Mouse (Mus musculus): ENCODE results near the gene Cyp4f18. TPM values are rescaled to one million over a fixed set of nuclear protein-coding genes. Genes with fewer than 3 reads are reported as not detected.
"Not testable (repeated sequence)": the region's sequence is repeated elsewhere in the genome, so short reads cannot be mapped to it uniquely, and the experiment has no call there.

Gene Cyp4f18
- polyA plus RNA-seq, 1 experiment from 2014 or later, result 0.32 TPM

DNA sequence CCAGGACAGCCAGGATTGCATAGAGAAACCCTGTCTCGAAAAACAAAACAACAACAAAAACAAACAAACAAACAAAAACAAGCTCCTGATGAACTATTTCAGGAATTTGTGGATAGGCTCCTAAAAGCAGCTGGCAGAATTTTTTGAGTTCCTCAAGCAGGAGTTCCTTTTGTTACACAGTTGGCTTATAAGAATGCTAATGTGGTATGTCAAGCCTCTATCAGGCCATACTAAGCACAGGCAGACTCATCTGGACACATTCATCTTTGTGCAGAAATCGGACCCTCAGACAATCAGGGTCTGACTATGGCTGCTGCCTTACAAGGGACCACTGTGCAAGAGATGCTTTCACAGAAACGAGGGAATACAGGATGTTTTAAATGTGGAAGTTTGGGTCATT, 35.2 kb downstream of the Cyp4f18 start:
- Histone ChIP-seq H3K9me3 (replicated peaks) (no peaks in the 10 kb centered on the region), H3K4me3 (no peak overlapping the region), H3K4me2 (no peak overlapping the region), H3K4me1 (replicated peaks) (no peaks in the 10 kb centered on the region), H3K27ac (ENCODE audit: poor library complexity, severe bottlenecking) (no peak overlapping the region), H3K27me3 (replicated peaks) (no peaks in the 10 kb centered on the region), H3K36me3 (peaks cover 5% of the 10 kb centered on the region; the same call in 1 of the 2 replicates), H3K9ac (no peak overlapping the region)
- ATAC-seq (ENCODE audit: insufficient number of reproducible peaks, low FRiP score), result no peak
- 77% methylated on average over 3 of the region's 3 CpGs for WGBS

DNA sequence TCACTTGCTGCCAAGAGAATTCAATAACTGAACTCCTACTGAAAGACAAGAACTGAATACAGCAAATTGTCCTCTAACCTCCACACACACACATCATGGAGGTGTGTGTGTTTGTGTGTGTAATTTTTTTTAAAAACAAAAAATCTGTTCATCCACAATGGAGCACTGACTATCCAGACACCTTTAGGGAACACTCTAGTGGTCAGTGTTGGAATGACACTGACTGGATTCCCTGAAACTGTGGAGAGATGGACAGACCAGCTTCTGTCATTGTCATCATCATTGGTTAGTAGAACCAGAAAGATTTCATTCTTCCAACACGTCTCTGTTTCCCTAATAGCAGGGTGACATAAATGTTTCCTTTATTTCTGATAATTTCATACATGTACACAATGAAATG, 37.5 kb downstream of the Cyp4f18 start:
- no peak overlapping the region for H3K27ac ChIP-seq (ENCODE audit: poor library complexity, severe bottlenecking)
- H3K27me3 ChIP-seq (replicated peaks), result no peaks in the 10 kb centered on the region
- H3K9me3 ChIP-seq (replicated peaks), result no peaks in the 10 kb centered on the region
- WGBS, result 68% methylated on average over 1 of the region's 1 CpGs
- peaks cover 28% of the 10 kb centered on the region for H3K36me3 ChIP-seq
- no peaks in the 10 kb centered on the region for H3K4me1 ChIP-seq (replicated peaks)
- no peak overlapping the region for H3K4me3 ChIP-seq
- H3K4me2 ChIP-seq, result no peak overlapping the region
- no peak overlapping the region for H3K9ac ChIP-seq
- ATAC-seq (ENCODE audit: insufficient number of reproducible peaks, low FRiP score), result no peak

DNA sequence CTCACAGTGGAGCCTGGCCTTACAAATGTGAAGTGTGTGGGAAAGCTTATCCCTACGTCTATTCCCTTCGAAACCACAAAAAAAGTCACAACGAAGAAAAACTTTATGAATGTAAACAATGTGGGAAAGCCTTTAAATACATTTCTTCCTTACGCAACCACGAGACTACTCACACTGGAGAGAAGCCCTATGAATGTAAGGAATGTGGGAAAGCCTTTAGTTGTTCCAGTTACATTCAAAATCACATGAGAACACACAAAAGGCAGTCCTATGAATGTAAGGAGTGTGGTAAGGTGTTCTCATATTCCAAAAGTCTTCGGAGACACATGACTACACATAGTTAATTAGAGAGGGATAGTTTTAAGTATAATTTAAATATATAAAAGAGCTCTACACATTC, 40.8 kb downstream of the Cyp4f18 start:
- Histone ChIP-seq H3K27me3 (replicated peaks) (no peaks in the 10 kb centered on the region), H3K9ac (no peak overlapping the region), H3K36me3 (peaks cover 56% of the 10 kb centered on the region), H3K27ac (ENCODE audit: poor library complexity, severe bottlenecking) (no peak overlapping the region), H3K4me3 (no peak overlapping the region), H3K4me1 (replicated peaks) (no peaks in the 10 kb centered on the region), H3K9me3 (replicated peaks) (0 out of 2 replicates have a peak, but pooled peaks cover 2% of the 10 kb centered on the region), H3K4me2 (no peak overlapping the region)
- 91% methylated on average over 6 of the region's 6 CpGs for WGBS
- ATAC-seq (ENCODE audit: insufficient number of reproducible peaks, low FRiP score), result no peak

DNA sequence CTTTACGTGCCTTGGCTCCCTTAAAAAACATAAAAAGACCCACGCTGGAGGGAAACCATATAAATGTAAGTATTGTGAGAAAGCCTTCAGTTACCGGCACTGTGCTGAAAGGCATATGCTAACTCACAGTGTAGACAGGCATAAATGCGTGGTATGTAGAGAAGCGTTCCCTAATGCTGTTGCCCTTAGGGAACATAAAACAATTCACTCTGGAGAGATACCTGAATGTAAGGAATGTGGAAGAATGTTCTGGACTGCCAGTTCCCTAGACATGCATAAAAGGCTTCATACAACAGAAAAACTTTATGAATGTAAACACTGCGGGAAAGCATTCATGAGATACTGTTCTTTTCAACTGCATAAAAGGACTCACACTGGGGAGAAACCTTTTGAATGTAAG, 41.3 kb downstream of the Cyp4f18 start:
- Histone ChIP-seq H3K27ac (ENCODE audit: poor library complexity, severe bottlenecking) (no peak overlapping the region), H3K27me3 (replicated peaks) (no peaks in the 10 kb centered on the region), H3K9me3 (replicated peaks) (0 out of 2 replicates have a peak, but pooled peaks cover 2% of the 10 kb centered on the region), H3K9ac (no peak overlapping the region), H3K4me2 (no peak overlapping the region), H3K4me1 (replicated peaks) (no peaks in the 10 kb centered on the region), H3K36me3 (peaks cover 56% of the 10 kb centered on the region), H3K4me3 (no peak overlapping the region)
- WGBS, result 85% methylated on average over 6 of the region's 6 CpGs
- no peak for ATAC-seq (ENCODE audit: insufficient number of reproducible peaks, low FRiP score)

DNA sequence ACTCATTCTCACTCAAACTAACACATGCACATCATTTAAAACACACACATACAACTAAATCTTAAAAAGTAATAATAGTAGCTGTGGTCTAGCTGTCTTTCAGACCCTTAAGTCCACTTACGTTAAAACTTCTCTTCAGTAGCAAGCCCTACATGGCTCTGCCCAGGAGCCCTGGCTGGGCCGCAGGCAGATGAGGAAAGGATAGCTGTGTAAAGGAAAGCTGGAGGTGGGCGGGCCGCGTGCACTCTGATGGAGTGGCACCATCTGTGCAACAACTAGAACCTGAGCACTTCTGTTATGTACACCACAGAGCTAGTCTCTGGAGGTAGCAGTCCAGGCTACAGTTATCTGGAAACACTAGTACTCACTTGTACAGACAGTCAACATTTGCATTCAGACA, 42.2 kb downstream of the Cyp4f18 start:
- Histone ChIP-seq H3K4me2 (no peak overlapping the region), H3K9me3 (replicated peaks) (0 out of 2 replicates have a peak, but pooled peaks cover 2% of the 10 kb centered on the region), H3K36me3 (peaks cover 56% of the 10 kb centered on the region), H3K4me3 (no peak overlapping the region), H3K4me1 (replicated peaks) (no peaks in the 10 kb centered on the region), H3K9ac (no peak overlapping the region), H3K27me3 (replicated peaks) (no peaks in the 10 kb centered on the region), H3K27ac (ENCODE audit: poor library complexity, severe bottlenecking) (no peak overlapping the region)
- no peak for ATAC-seq (ENCODE audit: insufficient number of reproducible peaks, low FRiP score)
- 98% methylated on average over 5 of the region's 5 CpGs for WGBS

DNA sequence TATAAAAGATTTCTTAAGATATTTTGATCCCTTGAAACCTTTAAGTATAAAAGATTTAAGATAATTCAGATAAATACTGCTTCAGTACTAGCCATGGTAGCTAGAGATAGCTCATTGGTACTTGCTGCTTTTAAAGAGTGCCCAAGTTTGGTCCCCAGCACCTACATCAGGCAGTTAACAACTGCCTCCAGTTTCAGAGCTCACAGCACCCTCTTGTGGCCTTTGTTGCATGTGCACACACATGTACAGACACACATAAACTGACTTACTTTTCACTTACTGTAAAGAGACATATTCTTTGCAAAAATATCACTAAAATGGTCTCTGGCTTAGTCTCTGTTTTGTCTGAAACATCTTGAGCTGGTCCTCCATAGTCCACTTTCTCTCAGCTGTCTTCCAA, 43.0 kb downstream of the Cyp4f18 start:
- H3K27ac ChIP-seq (ENCODE audit: poor library complexity, severe bottlenecking), result no peak overlapping the region
- no peak overlapping the region for H3K9ac ChIP-seq
- no peak for ATAC-seq (ENCODE audit: insufficient number of reproducible peaks, low FRiP score)
- no peak overlapping the region for H3K4me3 ChIP-seq
- H3K4me1 ChIP-seq (replicated peaks), result no peaks in the 10 kb centered on the region
- peaks cover 59% of the 10 kb centered on the region for H3K36me3 ChIP-seq
- no peaks in the 10 kb centered on the region for H3K27me3 ChIP-seq (replicated peaks)
- 0 out of 2 replicates have a peak, but pooled peaks cover 2% of the 10 kb centered on the region for H3K9me3 ChIP-seq (replicated peaks)
- H3K4me2 ChIP-seq, result no peak overlapping the region

DNA sequence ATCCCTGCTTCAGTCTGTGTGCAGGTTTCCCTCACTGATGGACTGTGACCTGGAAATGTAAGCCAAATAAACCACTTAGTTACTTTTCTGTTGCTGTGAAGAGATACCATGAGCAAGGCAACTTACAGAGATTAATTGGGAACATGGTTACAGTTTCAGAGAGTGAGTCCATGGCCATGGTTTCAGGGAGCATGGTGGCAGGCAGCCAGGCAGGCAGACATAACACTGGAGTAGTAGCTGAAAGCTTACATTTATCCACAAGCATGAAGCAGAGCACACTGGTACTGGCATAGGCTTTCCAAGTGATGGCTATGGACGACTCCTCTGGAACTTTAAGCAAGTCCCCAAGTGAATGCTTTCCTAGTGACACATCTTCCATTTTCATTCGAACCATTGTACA, 44.3 kb downstream of the Cyp4f18 start:
- WGBS, result 80% methylated on average over 2 of the region's 2 CpGs
- peaks cover 59% of the 10 kb centered on the region for H3K36me3 ChIP-seq
- no peak for ATAC-seq (ENCODE audit: insufficient number of reproducible peaks, low FRiP score)

DNA sequence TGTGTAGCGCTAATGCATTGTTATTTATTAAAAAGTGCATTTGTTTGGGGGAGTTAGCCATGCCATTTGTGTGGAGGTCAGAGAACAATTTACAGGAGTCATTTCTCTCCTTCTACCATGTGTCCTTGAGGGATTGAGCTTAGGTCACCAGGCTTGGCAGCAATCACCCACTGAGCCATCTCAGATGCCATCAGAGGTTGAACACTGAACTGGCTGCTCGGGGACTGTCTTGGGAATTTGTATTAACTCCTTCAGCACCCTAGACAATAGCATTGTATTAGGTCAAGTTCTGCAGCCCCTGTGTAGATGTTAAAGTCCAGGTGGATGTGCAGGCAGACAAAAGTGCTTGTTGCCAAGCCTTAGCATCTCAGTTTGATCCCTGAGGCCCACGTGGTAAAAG, 45.4 kb downstream of the Cyp4f18 start:
- Histone ChIP-seq H3K36me3 (peaks cover 53% of the 10 kb centered on the region), H3K27me3 (replicated peaks) (no peaks in the 10 kb centered on the region), H3K9me3 (replicated peaks) (0 out of 2 replicates have a peak, but pooled peaks cover 2% of the 10 kb centered on the region), H3K9ac (no peak overlapping the region), H3K4me1 (replicated peaks) (no peaks in the 10 kb centered on the region), H3K4me2 (no peak overlapping the region), H3K27ac (ENCODE audit: poor library complexity, severe bottlenecking) (no peak overlapping the region), H3K4me3 (no peak overlapping the region)
- WGBS, result 78% methylated on average over 3 of the region's 3 CpGs
- no peak for ATAC-seq (ENCODE audit: insufficient number of reproducible peaks, low FRiP score)

More for the DNA sequence above, 44.3 kb downstream of the Cyp4f18 start:
- Histone ChIP-seq H3K4me3 (no peak overlapping the region), H3K4me2 (no peak overlapping the region), H3K9ac (no peak overlapping the region), H3K27ac (ENCODE audit: poor library complexity, severe bottlenecking) (no peak overlapping the region), H3K9me3 (replicated peaks) (0 out of 2 replicates have a peak, but pooled peaks cover 2% of the 10 kb centered on the region), H3K27me3 (replicated peaks) (no peaks in the 10 kb centered on the region), H3K4me1 (replicated peaks) (no peaks in the 10 kb centered on the region)

DNA sequence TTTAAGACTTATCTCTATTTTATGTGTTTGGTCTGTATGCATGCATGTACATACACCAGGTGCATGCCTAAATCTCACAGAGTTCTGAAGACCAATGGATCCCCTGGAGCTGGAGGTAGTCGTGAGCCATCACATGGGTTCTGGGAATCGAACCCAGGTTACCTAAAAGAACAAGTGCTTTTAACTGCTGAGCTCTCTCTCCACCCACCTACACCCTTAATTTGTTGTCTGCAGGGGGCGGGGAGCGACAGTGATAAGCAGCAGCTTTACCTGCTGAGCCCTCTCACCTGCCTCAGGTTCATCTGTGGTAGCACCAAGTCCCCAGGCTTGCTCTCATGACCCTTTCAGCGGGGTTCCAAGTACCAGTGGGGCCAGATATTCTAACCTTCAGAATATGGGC, 47.6 kb downstream of the Cyp4f18 start:
- no peak overlapping the region for H3K4me2 ChIP-seq
- 0 out of 2 replicates have a peak, but pooled peaks cover 2% of the 10 kb centered on the region for H3K9me3 ChIP-seq (replicated peaks)
- peaks cover 30% of the 10 kb centered on the region for H3K36me3 ChIP-seq
- no peak overlapping the region for H3K9ac ChIP-seq
- no peak for ATAC-seq (ENCODE audit: insufficient number of reproducible peaks, low FRiP score)
- H3K4me1 ChIP-seq (replicated peaks), result no peaks in the 10 kb centered on the region
- WGBS, result 86% methylated on average over 5 of the region's 5 CpGs
- H3K27me3 ChIP-seq (replicated peaks), result no peaks in the 10 kb centered on the region
- H3K4me3 ChIP-seq, result no peak overlapping the region
- H3K27ac ChIP-seq (ENCODE audit: poor library complexity, severe bottlenecking), result no peak overlapping the region

DNA sequence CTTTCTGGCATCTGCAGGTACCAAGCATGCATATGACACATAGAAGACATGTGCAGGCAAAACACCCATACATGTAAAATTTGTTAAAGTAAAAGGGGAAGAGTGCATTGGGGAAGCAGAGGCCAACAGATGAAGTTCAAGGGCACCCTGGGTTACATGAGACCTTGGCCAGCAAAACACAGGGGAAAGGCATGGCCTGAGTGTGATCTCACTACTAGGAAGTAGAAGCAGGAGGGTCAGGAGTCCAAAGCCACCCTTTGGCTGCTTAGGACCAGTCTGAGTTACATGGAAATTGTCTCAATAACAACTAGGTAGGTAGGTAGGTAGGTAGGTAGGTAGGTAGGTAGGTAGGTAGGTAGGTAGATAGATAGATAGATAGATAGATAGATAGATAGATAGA, 48.9 kb downstream of the Cyp4f18 start:
- ATAC-seq (ENCODE audit: insufficient number of reproducible peaks, low FRiP score), result no peak
- H3K27me3 ChIP-seq (replicated peaks), result no peaks in the 10 kb centered on the region

DNA sequence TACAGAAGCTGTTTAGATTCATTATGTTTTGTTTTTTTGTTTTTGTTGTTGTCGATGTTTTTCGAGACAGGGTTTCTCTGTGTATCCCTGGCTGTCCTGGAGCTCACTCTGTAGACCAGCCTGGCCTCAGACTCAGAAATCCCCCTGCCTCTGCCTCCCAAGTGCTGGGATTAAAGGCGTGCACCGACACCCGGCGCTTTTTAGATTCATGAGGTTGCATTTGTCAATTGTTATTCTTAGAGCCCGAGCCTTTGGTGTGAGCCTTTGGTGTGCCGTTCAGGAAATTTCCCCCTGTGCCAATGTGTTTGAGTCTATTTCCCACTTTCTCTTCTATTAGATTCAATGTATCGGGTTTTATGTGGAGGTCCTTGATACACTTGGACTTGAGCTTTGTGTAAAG, 54.8 kb downstream of the Cyp4f18 start:
- Histone ChIP-seq H3K27me3 (replicated peaks) (no peaks in the 10 kb centered on the region), H3K36me3 (peaks cover 15% of the 10 kb centered on the region), H3K4me1 (replicated peaks) (peaks cover 11% of the 10 kb centered on the region), H3K4me2 (no peak overlapping the region), H3K27ac (ENCODE audit: poor library complexity, severe bottlenecking) (no peak overlapping the region), H3K4me3 (no peak overlapping the region), H3K9me3 (replicated peaks) (peaks cover 3% of the 10 kb centered on the region), H3K9ac (no peak overlapping the region)
- 97% methylated on average over 9 of the region's 9 CpGs for WGBS
- no peak for ATAC-seq (ENCODE audit: insufficient number of reproducible peaks, low FRiP score)

More for the DNA sequence above, 48.9 kb downstream of the Cyp4f18 start:
- Histone ChIP-seq H3K4me3 (no peak overlapping the region), H3K4me2 (no peak overlapping the region), H3K36me3 (peaks cover 19% of the 10 kb centered on the region), H3K4me1 (replicated peaks) (no peaks in the 10 kb centered on the region), H3K27ac (ENCODE audit: poor library complexity, severe bottlenecking) (no peak overlapping the region), H3K9ac (no peak overlapping the region), H3K9me3 (replicated peaks) (no peaks in the 10 kb centered on the region)

DNA sequence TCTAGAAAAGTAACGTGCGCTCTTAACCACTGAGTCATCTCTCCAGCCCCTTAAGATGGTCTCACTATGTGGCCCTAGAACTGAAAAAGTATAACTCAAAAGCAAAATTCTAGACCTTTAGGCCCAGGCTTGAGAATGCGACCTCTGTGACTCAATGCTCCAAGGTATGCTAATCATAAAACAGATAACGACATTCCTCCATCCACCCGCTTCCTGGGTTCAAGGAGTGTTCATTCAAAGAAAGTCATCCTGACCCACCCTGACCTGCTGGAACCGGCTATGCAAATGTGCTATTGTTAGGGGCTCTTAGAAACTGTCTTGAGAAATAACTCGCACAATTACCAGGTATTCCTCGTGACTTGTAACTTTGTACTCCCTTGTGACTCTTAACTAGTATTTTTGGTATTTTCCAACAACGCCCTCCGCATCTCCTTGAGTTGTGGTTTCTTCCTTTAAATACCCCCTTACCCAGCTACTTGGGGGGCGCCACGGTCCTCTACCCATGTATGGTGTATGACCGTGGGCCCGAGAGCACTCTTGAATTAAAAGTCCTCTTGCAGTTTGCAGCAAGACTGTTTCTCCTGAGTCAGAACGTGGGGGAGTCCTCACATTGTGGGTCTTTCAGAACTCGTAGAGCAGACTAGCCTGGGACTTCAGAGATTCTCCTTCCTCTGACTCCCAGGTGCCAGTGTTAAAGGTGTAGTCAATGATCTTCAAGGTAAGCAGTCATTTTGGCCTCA, 56.3 kb downstream of the Cyp4f18 start:
- ATAC-seq (ENCODE audit: insufficient number of reproducible peaks, low FRiP score); H3K9ac ChIP-seq; H3K4me3 ChIP-seq; H3K9me3 ChIP-seq (replicated peaks); H3K27me3 ChIP-seq (replicated peaks); H3K27ac ChIP-seq (ENCODE audit: poor library complexity, severe bottlenecking); H3K4me2 ChIP-seq: not testable (repeated sequence)
- H3K36me3 ChIP-seq, result peaks cover 15% of the 10 kb centered on the region
- WGBS, result 91% methylated on average over 16 of the region's 16 CpGs
- H3K4me1 ChIP-seq (replicated peaks), result peaks cover 11% of the 10 kb centered on the region
